Mouse (Mus musculus): ENCODE measurements around the gene Lsamp.

The Lsamp gene

GRCm38 (mm10) chr16:41210055-41210454 is 1225.9 kb downstream of the Lsamp start:
- no peak for DNase-seq (ENCODE audit: low read depth, low spot score)

- DNase-seq (ENCODE audit: low read depth, low spot score): no peak
These were observed 1251.7 kb downstream of the Lsamp start for GRCm38 (mm10) chr16:41235829-41236228.

DNA sequence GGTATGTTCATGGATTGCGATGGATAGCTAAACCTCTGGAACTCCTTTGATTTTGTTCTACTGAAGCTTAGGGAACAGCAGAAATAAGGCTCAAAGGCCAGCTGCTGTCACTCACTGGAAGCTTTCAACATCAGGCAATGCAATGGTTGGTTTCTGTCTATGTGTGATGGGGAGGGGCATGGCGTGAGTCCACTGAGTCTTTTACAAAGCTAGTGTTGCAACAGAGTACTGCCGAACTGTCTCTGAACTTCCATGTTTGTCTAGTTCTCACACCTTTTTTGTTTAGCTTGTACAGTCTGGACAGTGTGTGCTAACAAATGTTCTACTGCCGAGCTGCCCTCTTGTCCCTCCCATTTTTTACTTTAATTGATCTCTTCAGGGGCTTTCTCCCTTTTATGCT is 1258.7 kb downstream of the Lsamp start:
- no peak for DNase-seq (ENCODE audit: low read depth, low spot score)

GRCm38 (mm10) chr16:41244711-41245110 is 1260.5 kb downstream of the Lsamp start:
- no peak for DNase-seq (ENCODE audit: low read depth, low spot score)

DNA sequence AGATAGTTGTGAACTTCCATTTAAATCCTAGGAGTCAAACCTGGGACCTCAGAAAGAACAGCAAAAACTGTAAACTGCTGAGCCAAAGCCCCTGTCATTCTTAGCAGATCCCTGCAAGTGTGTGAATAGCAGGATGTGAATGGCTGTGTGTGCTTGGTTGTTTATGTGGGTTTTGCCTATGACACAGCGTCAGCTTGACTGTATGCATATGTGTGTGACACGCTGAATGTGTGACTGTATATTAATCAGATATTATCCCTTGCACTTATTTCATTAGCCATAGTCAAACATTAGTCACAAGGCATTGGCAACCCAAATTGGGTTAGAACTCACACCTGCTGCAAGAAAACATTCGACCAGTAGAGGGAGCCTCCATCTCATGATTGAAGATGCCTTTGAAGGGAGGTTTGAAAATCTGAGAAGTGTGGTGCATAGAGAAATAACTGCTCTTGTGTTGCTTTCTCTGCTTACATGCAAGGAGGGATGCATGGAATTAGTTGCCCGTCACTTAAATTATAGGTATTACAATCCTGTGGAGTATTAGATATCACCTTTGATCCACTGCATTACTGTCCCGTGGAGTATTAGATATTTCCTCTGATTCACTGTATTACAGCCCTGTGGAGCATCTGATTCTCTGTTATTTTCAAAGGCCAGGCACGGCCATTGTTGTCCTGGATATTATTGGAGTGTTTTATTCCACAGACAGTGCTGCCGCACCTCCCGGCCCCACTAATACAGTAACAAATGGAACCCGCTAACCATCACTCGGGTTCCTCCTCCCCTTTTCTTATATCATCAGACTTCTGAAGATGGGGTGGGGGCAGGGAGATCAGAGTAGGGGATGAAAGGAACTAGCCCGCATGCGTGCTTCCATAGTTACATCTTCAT is 1274.2 kb downstream of the Lsamp start:
- no peak for DNase-seq (ENCODE audit: low read depth, low spot score)

DNA sequence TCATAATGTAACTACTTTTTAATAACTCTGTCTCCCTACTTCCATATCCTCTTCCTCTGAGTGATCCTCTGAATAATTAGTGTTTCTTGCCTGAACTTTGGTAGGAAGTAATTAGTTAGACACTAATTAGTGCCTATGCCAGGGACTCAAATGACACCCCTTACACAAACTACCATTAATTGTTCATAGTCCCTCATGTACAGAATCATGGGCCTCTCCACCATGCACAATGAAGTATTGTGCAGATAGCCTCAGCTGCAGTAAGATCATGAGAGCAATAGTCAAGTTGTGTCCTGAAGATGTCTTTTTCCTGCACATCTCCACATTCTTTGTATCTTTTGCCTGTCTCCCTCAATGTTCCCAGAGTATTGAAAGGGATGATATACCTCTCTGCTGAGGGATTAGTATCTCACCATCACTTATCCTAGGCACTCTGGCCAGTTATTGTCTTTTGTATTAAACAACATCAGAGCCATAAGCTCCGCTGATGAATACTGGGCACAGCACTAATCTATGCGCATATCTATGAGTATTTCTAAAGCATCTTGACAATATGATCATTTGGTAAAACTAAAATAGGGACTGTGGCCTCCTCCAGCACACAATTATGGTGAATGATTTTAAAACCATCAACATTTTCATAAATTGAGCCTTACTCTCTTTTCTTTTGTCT is 1292.0 kb downstream of the Lsamp start:
- DNase-seq (ENCODE audit: low read depth, low spot score): no peak

DNA sequence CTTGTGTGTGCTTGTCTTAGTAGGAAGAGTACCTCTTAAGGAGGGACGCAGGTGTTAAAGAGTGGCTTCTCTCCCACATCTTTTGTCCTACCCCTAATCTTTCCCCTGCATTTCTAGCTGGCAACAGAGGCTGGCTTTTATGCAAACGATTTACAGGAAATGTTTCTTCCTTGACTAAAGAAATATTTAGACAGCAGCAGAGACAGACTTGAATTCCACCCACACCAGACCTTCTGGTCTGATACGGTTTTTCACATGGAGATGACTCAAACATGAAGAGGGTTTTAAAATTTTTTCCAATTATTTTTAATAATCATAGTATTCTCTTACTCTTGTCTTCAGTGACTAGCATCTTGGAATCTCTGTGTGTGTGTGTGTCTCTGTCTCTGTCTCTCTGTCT is 1333.8 kb downstream of the Lsamp start:
- DNase-seq (ENCODE audit: low read depth, low spot score): no peak

DNA sequence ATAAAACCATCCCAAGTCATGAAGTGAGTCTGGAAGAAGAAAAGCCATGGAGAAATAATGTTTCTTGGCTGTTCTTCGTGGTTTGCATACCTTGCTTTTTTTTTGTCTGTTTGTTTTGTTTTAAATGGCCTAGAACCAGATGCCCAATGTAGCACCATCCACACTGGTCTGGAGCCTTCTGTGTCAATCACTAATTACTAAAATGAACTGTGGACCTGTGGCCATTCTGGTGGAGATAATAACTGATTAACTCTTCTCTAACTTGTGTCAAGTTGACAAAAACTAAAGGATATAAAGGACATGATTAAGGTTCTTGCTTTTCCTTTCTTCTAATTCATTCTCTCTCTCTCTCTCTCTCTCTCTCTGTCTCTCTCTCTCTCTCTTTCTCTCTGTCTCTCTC is 1359.3 kb downstream of the Lsamp start:
- no peak for DNase-seq (ENCODE audit: low read depth, low spot score)

GRCm38 (mm10) chr16:41365138-41365537 is 1381.0 kb downstream of the Lsamp start:
- DNase-seq (ENCODE audit: low read depth, low spot score): no peak

DNA sequence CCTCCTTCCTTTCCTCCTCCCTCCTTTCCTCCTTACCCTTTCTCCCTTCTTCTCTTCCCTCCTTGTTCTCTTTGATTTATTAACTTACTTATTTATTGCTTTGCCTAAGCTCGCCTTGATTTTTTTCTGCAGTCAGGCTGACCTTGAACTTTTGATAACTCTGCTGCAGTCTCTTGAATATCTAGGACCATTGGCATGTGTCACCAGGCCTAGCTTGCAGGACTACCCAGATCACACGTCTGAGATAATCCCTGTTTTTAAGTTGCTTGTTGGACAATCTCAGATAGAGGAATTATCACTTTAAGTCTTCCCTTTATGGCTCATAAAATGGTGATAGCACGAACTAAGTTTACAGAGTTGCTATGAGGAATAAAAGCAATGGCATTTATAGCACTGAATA is 1399.5 kb downstream of the Lsamp start:
- DNase-seq (ENCODE audit: low read depth, low spot score): no peak

DNA sequence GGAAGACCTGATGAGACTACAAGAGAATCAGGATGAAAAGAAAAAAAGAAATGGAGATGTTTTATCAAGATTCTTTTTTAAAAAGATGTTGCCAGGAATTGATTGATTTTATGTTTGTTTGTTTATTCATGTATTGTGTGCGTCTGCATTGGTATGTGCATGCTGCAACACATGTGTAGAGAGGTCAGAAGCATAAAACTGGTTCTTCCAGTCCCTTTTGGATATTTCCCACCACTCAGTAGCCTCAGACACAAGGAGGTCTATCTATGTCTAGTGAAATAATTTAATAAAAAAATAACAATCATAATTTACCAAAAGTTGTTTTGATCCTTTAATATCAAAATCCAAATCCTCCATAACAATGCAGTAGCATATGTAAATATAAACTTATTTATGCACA is 1400.1 kb downstream of the Lsamp start:
- DNase-seq (ENCODE audit: low read depth, low spot score): no peak

DNA sequence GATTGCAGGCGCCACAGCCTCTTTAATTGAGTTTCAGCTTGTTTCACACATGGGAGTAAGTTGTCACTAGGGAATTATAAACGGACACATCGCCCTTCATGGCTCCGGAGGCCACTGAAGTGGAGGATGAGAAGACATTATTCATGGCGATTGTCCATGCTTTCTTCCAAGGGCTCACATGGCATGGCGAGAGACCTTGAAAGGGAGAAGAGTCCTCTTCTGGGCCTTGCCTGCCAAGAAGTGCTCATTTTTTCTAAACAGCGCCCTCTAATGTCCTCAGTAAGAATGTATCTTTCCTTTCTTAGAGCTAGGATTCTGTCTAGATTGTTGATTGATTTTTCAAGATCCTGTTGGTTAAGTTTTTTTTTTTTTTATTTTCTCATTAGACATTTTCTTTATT is 1424.7 kb downstream of the Lsamp start:
- DNase-seq (ENCODE audit: low read depth, low spot score): no peak

- DNase-seq (ENCODE audit: low read depth, low spot score): no peak
These were observed 1426.5 kb downstream of the Lsamp start for GRCm38 (mm10) chr16:41410671-41411070.

DNA sequence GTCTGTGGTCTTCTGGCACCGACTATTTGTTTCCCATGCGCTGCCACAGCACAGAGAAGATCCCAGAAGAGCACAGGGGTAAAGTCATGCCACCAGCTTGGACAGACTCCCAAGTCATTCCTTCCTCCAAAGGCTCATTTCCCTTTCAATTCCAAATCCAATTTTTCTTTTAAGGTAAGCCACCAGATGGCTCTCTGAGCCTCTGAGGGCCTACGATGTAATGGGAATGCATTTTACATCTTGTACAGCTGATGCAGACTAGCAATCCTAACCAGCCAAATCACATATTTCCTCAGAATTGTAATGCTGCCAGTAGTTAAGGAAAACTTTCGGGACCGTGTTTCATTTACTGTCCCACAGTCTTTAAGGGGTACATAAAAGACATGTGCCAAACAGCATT is 1433.2 kb downstream of the Lsamp start:
- DNase-seq (ENCODE audit: low read depth, low spot score): no peak

DNA sequence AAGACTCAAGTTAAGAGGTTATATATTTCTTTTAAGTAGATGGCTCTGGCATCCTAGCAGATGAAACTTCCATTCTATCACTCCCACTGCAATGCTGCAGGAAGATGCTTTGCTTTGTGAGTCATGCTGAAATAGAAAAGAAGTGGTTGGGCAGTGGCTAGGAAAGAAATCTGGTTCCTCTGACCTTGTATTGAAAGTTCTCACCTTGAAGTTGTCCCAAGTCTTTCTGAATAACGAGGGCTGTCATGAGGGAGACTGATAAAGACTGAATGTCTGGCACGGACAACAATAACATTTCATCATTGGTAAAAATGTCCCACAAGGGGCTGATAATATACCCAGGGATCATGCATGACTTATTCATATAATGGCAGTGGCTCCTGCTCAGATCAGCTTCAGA is 1483.2 kb downstream of the Lsamp start:
- DNase-seq (ENCODE audit: low read depth, low spot score): no peak

GRCm38 (mm10) chr16:41478694-41479093 is 1494.5 kb downstream of the Lsamp start:
- DNase-seq (ENCODE audit: low read depth, low spot score): no peak

DNA sequence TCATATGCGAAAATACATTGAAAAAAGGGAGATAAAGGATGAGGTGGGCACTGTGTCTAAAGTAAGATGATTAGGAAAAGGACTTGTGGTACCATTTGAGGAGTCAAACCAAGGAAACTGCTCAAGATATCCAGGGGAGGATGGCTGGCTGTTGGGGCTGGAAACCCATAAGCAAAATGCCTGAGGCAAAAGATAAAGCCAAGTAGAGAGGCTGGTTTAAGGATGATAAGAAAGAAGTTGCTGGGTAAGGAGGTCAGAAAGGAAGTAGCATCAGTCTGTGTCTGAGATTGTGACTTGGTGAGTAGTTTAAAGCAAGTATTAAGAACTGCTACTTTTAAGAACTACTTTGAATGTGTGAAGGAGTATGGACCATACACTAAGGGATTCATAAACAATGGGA is 1497.7 kb downstream of the Lsamp start:
- no peak for DNase-seq (ENCODE audit: low read depth, low spot score)

GRCm38 (mm10) chr16:41510915-41511552 is 1526.9 kb downstream of the Lsamp start:
- no peak for DNase-seq (ENCODE audit: low read depth, low spot score)

DNA sequence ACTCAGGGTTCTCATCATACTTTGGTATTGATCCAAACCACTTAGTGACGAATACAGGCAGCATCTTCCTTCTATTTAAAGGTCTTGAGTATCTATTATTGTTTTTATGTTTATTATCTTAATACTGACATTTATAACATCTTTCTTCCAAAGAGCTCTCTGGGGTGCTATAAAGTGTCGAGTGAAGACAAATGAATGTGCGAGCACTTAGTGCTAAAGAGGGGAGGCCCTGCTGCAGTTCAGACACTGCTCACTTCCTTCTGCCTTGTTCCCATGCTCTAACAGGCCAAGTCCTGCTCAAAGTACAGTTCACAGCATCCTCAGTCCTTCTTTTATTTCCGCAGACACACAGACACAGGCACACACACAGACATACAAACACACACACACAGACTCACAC is 1537.4 kb downstream of the Lsamp start:
- no peak for DNase-seq (ENCODE audit: low read depth, low spot score)

DNA sequence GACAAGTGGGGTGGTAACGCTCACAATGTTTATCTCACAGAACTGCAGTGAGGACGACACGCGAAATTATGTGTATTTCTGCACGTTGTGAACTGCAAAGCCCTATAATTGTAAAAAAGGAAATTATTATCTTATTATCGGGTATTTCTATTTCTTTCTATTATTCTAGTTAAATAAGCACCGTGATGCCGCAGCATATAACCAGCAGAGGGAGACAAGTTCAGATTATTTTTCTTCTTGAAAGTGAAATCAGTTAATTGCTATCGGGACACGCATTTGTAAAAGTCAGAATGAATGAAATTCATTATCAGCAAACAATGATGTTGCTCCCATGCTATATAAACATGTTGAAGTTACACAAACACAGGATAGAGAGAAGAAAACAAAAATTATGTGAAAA is 1540.1 kb downstream of the Lsamp start:
- DNase-seq (ENCODE audit: low read depth, low spot score): no peak

DNA sequence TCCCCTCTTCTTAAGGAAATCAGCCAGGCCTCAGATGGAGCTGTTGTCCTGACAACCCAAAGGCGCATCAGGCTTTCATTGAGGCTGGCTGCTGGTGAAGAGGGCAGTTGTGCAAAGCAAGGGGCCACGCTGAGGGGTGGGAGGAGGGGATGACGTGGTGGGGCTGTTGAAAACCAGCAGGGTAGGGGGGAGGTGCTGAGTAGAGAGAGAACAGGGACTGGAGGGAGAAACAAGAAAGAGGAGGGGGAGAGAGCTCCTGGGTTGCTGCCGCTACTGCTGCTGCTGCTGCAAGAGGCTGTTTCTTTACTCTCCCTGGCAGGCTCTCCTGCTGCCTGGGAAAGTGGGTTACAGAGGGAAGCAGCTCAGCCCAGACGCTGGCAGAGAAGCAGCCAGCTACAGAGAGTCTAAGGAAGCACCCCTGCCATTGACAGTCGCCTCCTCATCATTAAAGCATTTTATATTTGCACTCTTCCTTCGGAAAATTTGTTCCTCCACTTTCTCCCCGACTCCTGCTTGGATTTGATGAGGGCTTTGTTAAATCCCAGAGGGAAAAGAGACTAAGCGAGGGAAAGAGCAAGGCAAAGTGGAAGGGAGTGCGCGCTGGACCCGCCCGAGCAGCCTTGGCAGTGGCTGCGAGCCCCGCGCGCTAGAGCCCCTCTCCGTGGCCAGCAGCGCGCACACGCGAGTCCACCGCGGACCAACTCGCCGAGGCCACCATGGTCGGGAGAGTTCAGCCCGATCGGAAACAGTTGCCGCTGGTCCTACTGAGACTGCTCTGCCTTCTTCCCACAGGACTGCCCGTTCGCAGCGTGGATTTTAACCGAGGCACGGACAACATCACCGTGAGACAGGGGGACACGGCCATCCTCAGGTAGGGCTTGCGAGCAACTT is 1548.7 kb downstream of the Lsamp start:
- no peak for DNase-seq (ENCODE audit: low read depth, low spot score)

DNA sequence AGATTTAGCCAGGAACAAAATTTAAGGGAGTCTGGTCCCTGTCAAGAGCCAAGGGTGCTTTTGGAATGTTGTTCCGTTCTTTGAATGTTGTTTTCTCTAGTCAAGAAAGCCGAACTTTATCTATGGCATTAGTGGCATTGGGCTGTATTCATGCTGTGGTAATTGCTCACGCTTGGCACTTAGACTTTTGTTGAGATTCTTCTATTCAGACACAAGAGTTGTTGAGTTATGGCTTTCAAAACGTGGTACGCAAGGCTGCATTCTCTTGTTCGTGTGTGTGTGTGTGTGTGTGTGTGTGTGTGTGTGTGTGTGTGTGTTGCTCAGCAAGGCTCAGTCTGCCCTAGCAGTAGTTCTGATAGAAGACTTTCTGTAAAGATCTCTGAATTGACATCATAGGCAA is 1549.5 kb downstream of the Lsamp start:
- no peak for DNase-seq (ENCODE audit: low read depth, low spot score)
